Mouse (Mus musculus) T-helper 17 cell (primary cell): ENCODE data around the gene Mlc1.

Experiments used
- in situ Hi-C, 2 experiments: fragments of 300-600 bp; cut with MboI, MseI; formaldehyde crosslinking; loops; 1 replicate in 1 of 2; 2 replicates in 1 of 2; pipeline ENCODE4 v1.15.1; 2025; ENCODE audit warnings: high pct_unique_total_duplicates in 2 of 2

Gene Mlc1

GRCm38 (mm10) chr15:88937291-88937650 is 41.5 kb downstream of the Mlc1 start:
- in situ Hi-C loops, result loop anchor here in 1 of 2 experiments (5.0 to 10.0 kb wide), 2 partner anchors 75 to 1192 kb away; no protein-coding TSS in a partner anchor

GRCm38 (mm10) chr15:88936619-88937290 is 42.1 kb downstream of the Mlc1 start:
- in situ Hi-C loops, result loop anchor here in 1 of 2 experiments (5.0 to 10.0 kb wide), 2 partner anchors 76 to 1192 kb away; no protein-coding TSS in a partner anchor

DNA sequence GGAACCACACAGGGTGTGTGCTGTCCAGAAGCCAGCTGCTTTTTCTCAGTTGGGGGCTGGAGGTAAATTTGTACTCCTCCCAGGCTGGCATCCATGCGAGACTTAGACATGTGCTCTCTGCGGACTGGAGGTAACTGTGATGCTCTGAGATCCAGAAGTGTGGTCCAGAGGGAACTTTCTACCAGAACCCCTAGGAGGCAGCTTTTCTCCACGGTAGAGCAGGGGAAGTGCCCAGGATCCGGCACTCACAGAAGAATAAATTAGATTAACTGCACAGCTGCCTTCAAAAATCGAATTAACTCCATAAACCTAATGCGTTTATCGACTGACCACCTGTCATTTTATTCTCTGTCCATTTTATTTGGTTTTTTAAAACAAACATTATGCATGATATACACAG is 44.7 kb downstream of the Mlc1 start:
- in situ Hi-C loops, result loop anchor here in 1 of 2 experiments (10.0 kb wide), 1 partner anchor 1189 kb away; no protein-coding TSS in a partner anchor

DNA sequence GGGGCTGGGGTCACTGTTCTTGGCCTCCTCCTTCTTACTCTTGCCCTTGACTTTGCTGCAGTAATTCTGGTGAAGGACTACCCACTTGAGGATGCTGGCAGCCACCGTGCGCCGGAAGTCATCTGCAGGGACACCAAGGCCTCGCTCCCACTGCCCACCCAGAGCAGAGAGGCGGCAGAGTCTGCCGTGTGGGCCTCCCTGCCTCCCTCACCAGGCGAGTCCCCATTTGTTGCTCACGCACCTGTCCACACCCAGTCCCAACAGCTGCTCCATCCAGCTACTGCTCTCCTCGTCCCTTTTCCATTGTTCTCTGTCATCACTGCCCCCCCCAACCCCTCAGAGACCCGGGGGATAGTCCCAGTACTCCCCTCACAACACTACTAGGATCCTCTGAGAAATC is 46.1 kb downstream of the Mlc1 start:
- in situ Hi-C loops, result loop anchor here in 1 of 2 experiments (10.0 kb wide), 1 partner anchor 1188 kb away; no protein-coding TSS in a partner anchor

- in situ Hi-C loops, result loop anchor here (5.0 kb wide), 2 partner anchors 45 to 95 kb away; no protein-coding TSS in a partner anchor
Observed at GRCm38 (mm10) chr15:88921992-88922310, 56.9 kb downstream of the Mlc1 start.

DNA sequence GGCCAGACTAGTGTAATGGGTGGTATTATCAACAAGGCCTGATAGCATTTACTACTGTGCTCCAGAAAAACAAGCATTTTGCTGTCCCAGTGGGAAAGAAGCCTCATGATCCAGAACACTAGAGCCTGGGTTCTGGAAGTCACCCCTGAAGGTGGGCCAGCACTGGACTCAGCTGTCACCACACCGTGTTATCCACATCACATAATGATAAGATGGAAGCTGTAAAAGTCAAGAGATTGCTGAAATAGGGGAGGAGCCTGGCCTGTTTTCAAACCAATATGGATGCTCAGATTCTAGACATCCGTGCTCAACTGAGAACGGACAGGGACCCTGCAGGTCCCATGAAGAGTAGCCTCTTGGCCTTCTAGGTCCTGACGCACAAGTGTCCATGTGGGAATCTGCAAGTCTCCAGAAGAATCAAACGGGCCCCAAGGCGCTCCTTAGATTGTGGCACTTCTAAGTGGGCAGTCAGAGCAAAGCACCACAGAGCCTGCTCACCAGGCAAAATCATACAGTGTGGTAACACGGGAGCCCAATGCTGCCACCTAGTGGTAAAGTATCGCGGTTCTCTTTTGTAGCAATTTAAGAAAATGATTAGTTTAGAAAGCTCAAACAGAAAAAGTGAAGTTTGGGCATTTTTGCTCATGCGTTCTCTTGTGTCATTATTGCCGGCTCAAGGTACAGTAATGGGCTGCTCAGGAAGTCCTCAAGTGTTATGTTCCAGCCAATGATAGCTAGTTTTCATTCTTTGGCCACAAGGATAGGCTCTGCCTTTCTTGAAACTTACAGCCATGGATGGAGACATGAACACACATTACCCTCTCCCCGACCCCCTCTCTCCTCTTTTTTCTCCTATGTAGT is 57.4 kb downstream of the Mlc1 start:
- in situ Hi-C loops, result loop anchor here (5.0 kb wide), 2 partner anchors 44 to 94 kb away; no protein-coding TSS in a partner anchor

GRCm38 (mm10) chr15:88920065-88920464 is 58.7 kb downstream of the Mlc1 start:
- in situ Hi-C loops, result loop anchor here (5.0 kb wide), 2 partner anchors 43 to 93 kb away; no protein-coding TSS in a partner anchor

DNA sequence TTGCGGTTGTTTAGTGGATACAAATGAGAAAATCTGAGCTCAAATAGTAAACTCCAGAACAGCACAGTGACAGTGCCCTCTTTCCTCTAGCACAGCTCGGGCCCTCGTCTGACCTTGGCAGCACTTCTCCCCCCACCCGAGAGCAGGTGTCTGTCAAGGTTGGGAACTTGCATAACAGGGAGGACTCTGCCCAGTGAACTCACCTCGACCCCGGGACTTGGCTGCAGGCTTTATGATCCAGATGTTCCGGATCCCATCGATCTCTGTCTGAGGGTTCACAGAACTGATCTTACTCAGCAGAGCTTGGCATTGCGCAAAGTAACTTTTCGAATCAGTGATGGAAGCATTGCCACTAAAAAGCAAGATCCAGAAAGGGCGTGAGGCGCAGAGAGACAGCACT is 59.5 kb downstream of the Mlc1 start:
- in situ Hi-C loops, result no loop called here

DNA sequence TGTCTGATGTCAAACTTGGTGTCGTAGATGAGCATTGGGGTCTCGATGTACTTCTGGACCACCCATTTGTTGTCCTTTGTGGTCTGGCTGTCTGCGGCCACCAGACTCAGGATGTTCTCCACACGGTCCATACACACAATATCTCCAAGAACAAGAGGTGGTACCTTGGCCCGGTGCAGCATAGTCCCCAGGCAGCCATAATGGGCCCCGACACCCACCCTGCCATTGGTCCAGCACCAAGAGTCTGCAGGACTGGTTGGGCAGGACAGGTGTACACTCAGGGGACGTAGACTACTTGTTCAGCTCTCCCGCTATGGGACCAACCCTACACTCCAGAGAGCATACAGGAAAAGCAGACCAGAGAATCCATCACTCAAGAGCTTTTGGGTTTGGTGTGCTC is 61.7 kb downstream of the Mlc1 start:
- in situ Hi-C loops, result no loop called here

- in situ Hi-C loops, result no loop called here
Observed at GRCm38 (mm10) chr15:88916366-88916765, 62.4 kb downstream of the Mlc1 start.

GRCm38 (mm10) chr15:88915046-88915445 is 63.8 kb downstream of the Mlc1 start:
- in situ Hi-C loops, result no loop called here

GRCm38 (mm10) chr15:88906347-88906746 is 72.5 kb downstream of the Mlc1 start:
- in situ Hi-C loops, result no loop called here
